Mouse (Mus musculus) thymus, adult 2 months (tissue): ENCODE data around the gene Car12. TPM values are rescaled to one million over a fixed set of nuclear protein-coding genes. Genes with fewer than 3 reads are reported as not detected.

ENCODE experiments used
- DNase-seq: peaks from one replicate; pipeline ENCODE4 v3.0.0; 2021
- H3K27ac ChIP-seq: fragments of 200-500 bp; 2 replicates; pipeline ENCODE4 v1.5.1; 2012; ENCODE audit warnings: low read length, control low read depth; ENCODE audit not compliant: control insufficient read depth, insufficient read depth
- H3K27me3 ChIP-seq: fragments of 200-500 bp; 2 replicates; pipeline ENCODE4 v1.6.1; 2012; ENCODE audit warnings: mild to moderate bottlenecking, low read length, moderate library complexity, mixed read lengths; ENCODE audit not compliant: control insufficient read depth, insufficient read depth
- H3K36me3 ChIP-seq: fragments of 200-500 bp; 2 replicates; pipeline ENCODE4 v1.6.1; 2012; ENCODE audit warnings: mild to moderate bottlenecking, low read length, moderate library complexity; ENCODE audit not compliant: control insufficient read depth, insufficient read depth
- H3K4me1 ChIP-seq: fragments of 200-500 bp; replicated peaks from 2 replicates; pipeline ENCODE4 v1.6.1; 2012; ENCODE audit warnings: low read length; ENCODE audit not compliant: control insufficient read depth, insufficient read depth
- H3K4me3 ChIP-seq: fragments of 200-500 bp; 2 replicates; pipeline ENCODE4 v1.5.1; 2012; ENCODE audit warnings: mild to moderate bottlenecking, low read length, control low read depth, moderate library complexity; ENCODE audit not compliant: control insufficient read depth, insufficient read depth
- CTCF ChIP-seq: fragments of 200-500 bp; IDR thresholded peaks from 2 replicates; pipeline ENCODE4 v1.5.1; 2012; ENCODE audit warnings: mild to moderate bottlenecking, control low read depth, low read length, moderate library complexity, borderline replicate concordance; ENCODE audit not compliant: control insufficient read depth, poor library complexity, insufficient read depth; ENCODE audit errors: extremely low read depth
- POLR2A ChIP-seq: fragments of 200-500 bp; IDR thresholded peaks from 2 replicates; pipeline ENCODE4 v1.6.1; 2012; ENCODE audit warnings: mild to moderate bottlenecking, low read length, control low read depth, moderate library complexity; ENCODE audit not compliant: control insufficient read depth, poor library complexity, insufficient read depth; ENCODE audit errors: extremely low read depth
- WGBS: fragments of 180-500 bp; shearing (Covaris S2); methylation state at CpG from one replicate; pipeline ENCODE4 v1.1.7; 2018; 5-methylcytosine and 5-hydroxymethylcytosine counted together
- polyA plus RNA-seq: library from polyadenylated mRNA; depleted of rRNA; stranded (reverse); fragments of >200 nt; gene quantifications from 2 replicates; pipeline ENCODE4 v1.2.3, GENCODE M21; 2012

Gene Car12
- polyA plus RNA-seq, 1 experiment: 4.9 TPM

DNA sequence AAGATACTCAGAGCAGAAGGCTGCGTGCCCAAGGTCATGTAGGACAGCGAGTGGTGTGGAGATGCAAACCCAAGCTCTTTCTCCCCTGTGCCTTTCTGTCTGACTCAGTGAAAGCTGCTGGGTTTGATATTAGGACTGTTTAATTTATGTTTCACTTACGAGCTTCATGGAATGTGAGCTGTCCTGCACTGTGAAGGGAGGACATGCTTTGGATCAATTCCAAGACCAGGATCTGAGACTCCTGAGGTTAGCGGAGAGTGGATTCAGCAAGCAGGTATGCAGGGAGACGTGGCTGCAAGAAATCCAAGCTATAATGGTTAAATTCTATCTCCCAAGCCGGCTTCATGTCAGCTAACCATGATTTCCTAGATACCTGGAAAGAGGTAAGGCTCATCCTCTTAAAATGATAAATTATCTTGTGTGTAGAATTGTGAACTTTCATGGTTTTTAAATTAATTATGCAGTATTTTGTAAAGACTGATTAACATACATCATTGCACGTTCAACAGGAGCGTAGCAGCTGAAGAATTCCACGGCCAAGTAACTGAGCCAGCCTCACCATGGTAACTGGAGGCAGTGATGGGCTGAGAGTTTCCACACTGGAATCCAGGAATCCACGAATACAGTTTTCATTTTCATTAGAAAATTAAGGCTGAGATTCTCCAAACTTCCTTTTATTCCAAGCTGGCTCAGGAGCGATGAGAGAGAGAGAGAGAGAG is 5.3 kb upstream of the Car12 start:
- no peak overlapping the region for H3K27ac ChIP-seq
- H3K4me3 ChIP-seq: no peak overlapping the region
- DNase-seq: no peak
- no peaks in the 10 kb centered on the region for H3K27me3 ChIP-seq
- no peak for TF ChIP-seq CTCF
- no peak for TF ChIP-seq POLR2A
- H3K4me1 ChIP-seq: peaks cover under 1% of the 10 kb centered on the region
- WGBS: 90% methylated on average over 11 of the region's 11 CpGs
- no peaks in the 10 kb centered on the region for H3K36me3 ChIP-seq

- Histone ChIP-seq H3K4me1 (peaks cover 5% of the 10 kb centered on the region), H3K4me3 (no peak overlapping the region), H3K27me3 (no peaks in the 10 kb centered on the region), H3K27ac (no peak overlapping the region), H3K36me3 (no peaks in the 10 kb centered on the region)
- TF ChIP-seq POLR2A: no peak
- no peak for TF ChIP-seq CTCF
- no peak for DNase-seq
- WGBS: 79% methylated on average over 12 of the region's 12 CpGs
Measured at GRCm38 (mm10) chr9:66708816-66709555, 4.5 kb upstream of the Car12 start.

GRCm38 (mm10) chr9:66710626-66711025 is 2.9 kb upstream of the Car12 start:
- WGBS: 91% methylated on average over 6 of the region's 6 CpGs
- no peaks in the 10 kb centered on the region for H3K36me3 ChIP-seq
- no peaks in the 10 kb centered on the region for H3K27me3 ChIP-seq
- H3K27ac ChIP-seq: no peak overlapping the region
- peaks cover 12% of the 10 kb centered on the region for H3K4me1 ChIP-seq
- TF ChIP-seq CTCF (no peak), POLR2A (no peak)
- H3K4me3 ChIP-seq: no peak overlapping the region
- DNase-seq: no peak

- WGBS: 6% methylated on average over 12 of the region's 12 CpGs
- Histone ChIP-seq H3K4me1 (peaks cover 12% of the 10 kb centered on the region), H3K27ac (no peak overlapping the region), H3K27me3 (no peaks in the 10 kb centered on the region), H3K36me3 (no peaks in the 10 kb centered on the region), H3K4me3 (peak overlapping the region; percentile 1; the same call in 1 of the 2 replicates)
- TF ChIP-seq POLR2A (no peak), CTCF (no peak)
- DNase-seq: peak; percentile 19
Measured at GRCm38 (mm10) chr9:66714022-66714515, 583 bp downstream of the Car12 start.

- no peaks in the 10 kb centered on the region for H3K27me3 ChIP-seq
- no peak for DNase-seq
- WGBS: 91% methylated on average over 2 of the region's 2 CpGs
- no peak overlapping the region for H3K4me3 ChIP-seq
- TF ChIP-seq POLR2A (no peak), CTCF (no peak)
- no peaks in the 10 kb centered on the region for H3K36me3 ChIP-seq
- peaks cover 12% of the 10 kb centered on the region for H3K4me1 ChIP-seq
- H3K27ac ChIP-seq: no peak overlapping the region
Measured at GRCm38 (mm10) chr9:66715361-66715760, 1.9 kb downstream of the Car12 start.

DNA sequence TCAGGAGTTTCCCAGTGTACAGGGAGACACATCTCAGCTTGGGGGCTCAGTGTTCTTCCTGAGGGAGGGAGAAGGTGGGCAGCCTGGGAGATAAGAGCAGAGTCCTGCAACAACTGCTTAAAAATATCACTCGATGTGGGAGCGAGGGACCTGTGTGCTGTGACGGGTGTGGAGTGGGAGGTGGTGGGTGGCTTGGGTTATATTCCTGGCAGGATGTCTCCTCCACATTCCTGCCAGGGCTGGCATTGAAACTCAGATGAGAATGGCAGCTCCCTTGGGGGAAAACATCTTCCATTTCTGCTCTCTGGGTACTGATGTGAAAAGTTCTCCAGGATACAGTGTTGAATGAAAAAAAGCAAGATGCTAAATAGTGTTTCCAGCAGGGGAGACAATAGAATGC is 3.0 kb downstream of the Car12 start:
- no peaks in the 10 kb centered on the region for H3K36me3 ChIP-seq
- H3K27me3 ChIP-seq: no peaks in the 10 kb centered on the region
- H3K27ac ChIP-seq: no peak overlapping the region
- TF ChIP-seq POLR2A (no peak), CTCF (no peak)
- WGBS: 96% methylated on average over 3 of the region's 3 CpGs
- H3K4me3 ChIP-seq: no peak overlapping the region
- H3K4me1 ChIP-seq: peaks cover 17% of the 10 kb centered on the region
- no peak for DNase-seq
